25 mouse cellular contexts compared by ENCODE assay signal in genomic region chr13:25150861-25151260, GRCm38 (mm10).
A peak's percentile ranks its signal among the peaks of the same experiment; 100 is the strongest.
DNase-seq lines count a peak whose midpoint lies in the region; ATAC-seq and TF ChIP-seq lines count a peak whose summit lies in the region.
"Had no signal": no experiment of that assay in that cellular context is flagged by ENCODE, and none has a peak within 500 bp of the region (broad histone marks: within the 10 kb centered on the region; RNA-seq: fewer than 3 reads in every experiment).

No protein-coding gene starts in this region.

- no peaks in the 10 kb centered on the region for H3K9me3 ChIP-seq in hindbrain, postnatal 0 days (ENCODE audit: low read length)
- H3K9me3 ChIP-seq in hindbrain, embryonic 16.5 days (ENCODE audit: control insufficient read depth, low read length), result no peaks in the 10 kb centered on the region
- H3K9me3 ChIP-seq in kidney, postnatal 0 days (replicated peaks; ENCODE audit: low read length), result no peaks in the 10 kb centered on the region
- H3K9me3 ChIP-seq: embryonic facial prominence, embryonic 15.5 days; heart, embryonic 15.5 days; intestine, embryonic 15.5 days; limb, embryonic 10.5 days; liver, embryonic 15.5 days; lung, embryonic 15.5 days; stomach, embryonic 15.5 days had no signal

- no peak overlapping the region for H3K4me3 ChIP-seq in hindbrain, postnatal 0 days (ENCODE audit: low read length)
- H3K4me3 ChIP-seq in hindbrain, embryonic 16.5 days (ENCODE audit: low read length), result no peak overlapping the region
- no peak overlapping the region for H3K4me3 ChIP-seq in kidney, postnatal 0 days (replicated peaks; ENCODE audit: low read depth, low read length)
- H3K4me3 ChIP-seq: embryonic facial prominence, embryonic 15.5 days; heart, embryonic 15.5 days; intestine, embryonic 15.5 days; layer of hippocampus, adult 2 months; limb, embryonic 10.5 days; liver, embryonic 15.5 days; lung, embryonic 15.5 days; megakaryocyte, embryonic 14.5 days; stomach, embryonic 15.5 days had no signal

- ATAC-seq in hindbrain, postnatal 0 days, result no peak
- no peak for ATAC-seq in hindbrain, embryonic 16.5 days
- ATAC-seq in kidney, postnatal 0 days (replicated peaks; ENCODE audit: low FRiP score, low read depth), result no peak
- ATAC-seq: intestine, embryonic 15.5 days had no signal

- no peak overlapping the region for H3K9ac ChIP-seq in hindbrain, postnatal 0 days (replicated peaks; ENCODE audit: low read length)
- no peak overlapping the region for H3K9ac ChIP-seq in hindbrain, embryonic 16.5 days (ENCODE audit: low read depth, low read length)
- H3K9ac ChIP-seq in kidney, postnatal 0 days (ENCODE audit: low read depth, low read length), result no peak overlapping the region
- H3K9ac ChIP-seq: embryonic facial prominence, embryonic 15.5 days; heart, embryonic 15.5 days; hindbrain, embryonic 14.5 days; intestine, embryonic 15.5 days; liver, embryonic 15.5 days; lung, embryonic 15.5 days; stomach, embryonic 15.5 days had no signal

- no peaks in the 10 kb centered on the region for H3K36me3 ChIP-seq in hindbrain, postnatal 0 days (ENCODE audit: insufficient read depth, low read length)
- no peaks in the 10 kb centered on the region for H3K36me3 ChIP-seq in hindbrain, embryonic 16.5 days (ENCODE audit: control insufficient read depth, insufficient read depth, low read length)
- H3K36me3 ChIP-seq in kidney, postnatal 0 days (ENCODE audit: insufficient read depth, low read length), result no peaks in the 10 kb centered on the region
- H3K36me3 ChIP-seq: embryonic facial prominence, embryonic 15.5 days; heart, embryonic 15.5 days; intestine, embryonic 15.5 days; limb, embryonic 10.5 days; liver, embryonic 15.5 days; lung, embryonic 15.5 days; stomach, embryonic 15.5 days had no signal

- WGBS in hindbrain, postnatal 0 days, result 29% methylated on average over 4 of the region's 4 CpGs
- 28% methylated on average over 4 of the region's 4 CpGs for WGBS in hindbrain, embryonic 16.5 days
- WGBS in kidney, postnatal 0 days, result 56% methylated on average over 4 of the region's 4 CpGs

- DNase-seq in cerebellum, postnatal 10 days, result peak; percentile 21 to 36
- no peak for DNase-seq in cerebellum, adult 11 months
- peak; percentile 45 for DNase-seq in hindbrain, postnatal 0 days (ENCODE audit: low spot score)
- DNase-seq in brain, adult 2 months (ENCODE audit: low read depth, low spot score), result peak; percentile 45
- peak; percentile 22 for DNase-seq in kidney, postnatal 0 days (ENCODE audit: low spot score)
- DNase-seq in layer of hippocampus, adult 18-20 months (ENCODE audit: low spot score in 2 of 2), result no peak
- no peak for DNase-seq in heart, adult 9 months (ENCODE audit: low spot score in 2 of 2)
- DNase-seq: adrenal gland, postnatal 36 days; gastrocnemius, postnatal 36 days; heart, postnatal 4 days; liver; lung, postnatal 36 days; right cerebral cortex, postnatal 4 days; thymus, postnatal 25 days had no signal

- no peak overlapping the region for H3K27ac ChIP-seq in hindbrain, postnatal 0 days
- H3K27ac ChIP-seq in hindbrain, embryonic 16.5 days (ENCODE audit: low read depth, low read length), result no peak overlapping the region
- H3K27ac ChIP-seq in kidney, postnatal 0 days, result no peak overlapping the region
- H3K27ac ChIP-seq: embryonic facial prominence, embryonic 15.5 days; heart, embryonic 15.5 days; hindbrain, embryonic 14.5 days; intestine, embryonic 15.5 days; layer of hippocampus, adult 2 months; limb, embryonic 10.5 days; liver, embryonic 15.5 days; lung, embryonic 15.5 days; stomach, embryonic 15.5 days had no signal

- H3K4me2 ChIP-seq in hindbrain, postnatal 0 days (ENCODE audit: low read depth, low read length), result no peak overlapping the region
- H3K4me2 ChIP-seq in hindbrain, embryonic 16.5 days (ENCODE audit: low read length), result no peak overlapping the region
- no peak overlapping the region for H3K4me2 ChIP-seq in kidney, postnatal 0 days (ENCODE audit: low read length)
- H3K4me2 ChIP-seq: embryonic facial prominence, embryonic 15.5 days; hindbrain, embryonic 14.5 days; intestine, embryonic 15.5 days; liver, embryonic 15.5 days; lung, embryonic 15.5 days; stomach, embryonic 15.5 days had no signal

- H3K4me1 ChIP-seq in hindbrain, postnatal 0 days (ENCODE audit: insufficient read depth, low read length), result 0 out of 2 replicates have a peak, but pooled peaks cover 4% of the 10 kb centered on the region
- H3K4me1 ChIP-seq in hindbrain, embryonic 16.5 days (ENCODE audit: control insufficient read depth, insufficient read depth, low read depth, low read length), result peaks cover 2% of the 10 kb centered on the region
- H3K4me1 ChIP-seq in kidney, postnatal 0 days (replicated peaks; ENCODE audit: insufficient read depth, low read length), result no peaks in the 10 kb centered on the region
- H3K4me1 ChIP-seq: embryonic facial prominence, embryonic 15.5 days; intestine, embryonic 15.5 days; liver, embryonic 15.5 days; lung, embryonic 15.5 days; megakaryocyte, embryonic 14.5 days; stomach, embryonic 15.5 days had no signal

- TF ChIP-seq CTCF in hindbrain, postnatal 0 days (IDR thresholded peaks at IDR 0.05; ENCODE audit: low read depth), result no peak
- TF ChIP-seq CTCF in kidney, postnatal 0 days (IDR thresholded peaks at IDR 0.05; ENCODE audit: low read depth), result no peak

- no peaks in the 10 kb centered on the region for H3K27me3 ChIP-seq in hindbrain, postnatal 0 days (ENCODE audit: insufficient read depth, low read length)
- H3K27me3 ChIP-seq in hindbrain, embryonic 16.5 days (replicated peaks; ENCODE audit: control insufficient read depth, insufficient read depth, low read length), result no peaks in the 10 kb centered on the region
- no peaks in the 10 kb centered on the region for H3K27me3 ChIP-seq in kidney, postnatal 0 days (ENCODE audit: insufficient read depth, low read length)
- H3K27me3 ChIP-seq: embryonic facial prominence, embryonic 15.5 days; heart, embryonic 15.5 days; intestine, embryonic 15.5 days; liver, embryonic 15.5 days; lung, embryonic 15.5 days; megakaryocyte, embryonic 14.5 days; stomach, embryonic 15.5 days had no signal

Comparison
In these comparisons a context has a peak if more than half of its experiments do, and no peak if none do; other contexts are left out.
1. DNase-seq: peak in cerebellum, postnatal 10 days (2 of 2), hindbrain, postnatal 0 days (single experiment), brain, adult 2 months (single experiment) and kidney, postnatal 0 days (single experiment); none in cerebellum, adult 11 months (single experiment), layer of hippocampus, adult 18-20 months (0 of 2) and heart, adult 9 months (0 of 2).